Mouse (Mus musculus) liver, postnatal 0 days (tissue): Measurements from ENCODE around the gene Wsb1. TPM values are rescaled to one million over a fixed set of nuclear protein-coding genes. Genes with fewer than 3 reads are reported as not detected.

Source experiments
- ATAC-seq: fragments of 200-750 bp; cut with Nextera tagmentation; 2 replicates; pipeline ENCODE4 v1.8.0; 2017; ENCODE audit warnings: mild to moderate bottlenecking, moderate library complexity
- DNase-seq: peaks from one replicate; pipeline ENCODE4 v3.0.0-alpha.2; 2016
- H3K27ac ChIP-seq: fragments of 300-500 bp; sonication (generic); 2 replicates; pipeline ENCODE4 v1.5.1; 2014; ENCODE audit warnings: antibody characterized with exemption, moderate library complexity, mild to moderate bottlenecking, low read depth
- H3K27me3 ChIP-seq: fragments of 300-500 bp; sonication (generic); 2 replicates; pipeline ENCODE4 v1.6.1; 2014; ENCODE audit warnings: low read length, control low read depth, mixed read lengths; ENCODE audit not compliant: insufficient read depth
- H3K36me3 ChIP-seq: fragments of 300-500 bp; sonication (generic); replicated peaks from 2 replicates; pipeline ENCODE4 v1.6.1; 2014; ENCODE audit warnings: mild to moderate bottlenecking, control low read depth, low read length, moderate library complexity, mixed read lengths; ENCODE audit not compliant: insufficient read depth
- H3K4me1 ChIP-seq: fragments of 300-500 bp; sonication (generic); 2 replicates; pipeline ENCODE4 v1.6.1; 2014; ENCODE audit warnings: antibody characterized with exemption, mild to moderate bottlenecking, control low read depth; ENCODE audit not compliant: insufficient read depth
- H3K4me2 ChIP-seq: fragments of 300-500 bp; sonication (generic); 2 replicates; pipeline ENCODE4 v1.6.1; 2014; ENCODE audit warnings: low read depth, mild to moderate bottlenecking, low read length, moderate library complexity, mixed read lengths
- H3K4me3 ChIP-seq: fragments of 300-500 bp; sonication (generic); 2 replicates; pipeline ENCODE4 v1.5.1; 2014; ENCODE audit warnings: low read depth, low read length
- H3K9ac ChIP-seq: fragments of 300-500 bp; sonication (generic); replicated peaks from 2 replicates; pipeline ENCODE4 v1.6.1; 2014; ENCODE audit warnings: mild to moderate bottlenecking, moderate library complexity
- H3K9me3 ChIP-seq: fragments of 300-500 bp; sonication (generic); 2 replicates; pipeline ENCODE4 v1.6.1; 2016; ENCODE audit warnings: mild to moderate bottlenecking, control low read depth, low read length, mixed read lengths
- CTCF ChIP-seq: sonication (generic); IDR thresholded peaks from 2 replicates; pipeline ENCODE4 v1.5.1; 2016; ENCODE audit warnings: antibody characterized with exemption, low read depth
- EP300 ChIP-seq: IDR thresholded peaks from 2 replicates; pipeline ENCODE4 v1.6.1; 2016; ENCODE audit warnings: antibody characterized with exemption, low read depth, mild to moderate bottlenecking
- WGBS: fragments of 180-500 bp; shearing (Covaris S2); extraction: QIAGEN DNeasy Blood & Tissue Kit; methylation state at CpG from one replicate; pipeline ENCODE4 v1.1.7; 2014; ENCODE audit not compliant: insufficient replicate concordance; 5-methylcytosine and 5-hydroxymethylcytosine counted together
- polyA plus RNA-seq: library from polyadenylated mRNA; unstranded; fragments of >200 nt; fragmentation: Nextera tagmentation; extraction: Ambion mirVana; gene quantifications from 2 replicates; pipeline ENCODE4 v1.2.1, GENCODE M21; 2015

Wsb1 gene
- polyA plus RNA-seq, 1 experiment from 2014 or later = 26.3 TPM

- 74% methylated on average over 7 of the region's 7 CpGs for WGBS
- H3K27ac ChIP-seq = peak overlapping the region; percentile 63
- peaks cover 34% of the 10 kb centered on the region for H3K4me1 ChIP-seq
- DNase-seq (no peak), ATAC-seq (no peak)
- H3K9ac ChIP-seq = 0 out of 2 replicates have a peak overlapping the region, but pooled peaks have one; percentile 3
- no peaks in the 10 kb centered on the region for H3K9me3 ChIP-seq
- H3K27me3 ChIP-seq = no peaks in the 10 kb centered on the region
- no peaks in the 10 kb centered on the region for H3K36me3 ChIP-seq
- no peak overlapping the region for H3K4me3 ChIP-seq
- H3K4me2 ChIP-seq = no peak overlapping the region
- no peak for TF ChIP-seq CTCF
- TF ChIP-seq EP300 = no peak
These were observed 33.9 kb upstream of the Wsb1 start for GRCm38 (mm10) chr11:79288278-79288843.

- 19% methylated on average over 6 of the region's 6 CpGs for WGBS
- H3K36me3 ChIP-seq = no peaks in the 10 kb centered on the region
- H3K4me3 ChIP-seq = no peak overlapping the region
- H3K4me1 ChIP-seq = peaks cover 34% of the 10 kb centered on the region
- no peaks in the 10 kb centered on the region for H3K9me3 ChIP-seq
- peak overlapping the region; percentile 63 for H3K27ac ChIP-seq
- DNase-seq (peak; percentile 36), ATAC-seq (peak; percentile 68)
- H3K9ac ChIP-seq = no peak overlapping the region
- H3K4me2 ChIP-seq = peak overlapping the region; percentile 48
- no peaks in the 10 kb centered on the region for H3K27me3 ChIP-seq
- TF ChIP-seq EP300 (peak; percentile 82), CTCF (no peak)
These were observed 33.0 kb upstream of the Wsb1 start for GRCm38 (mm10) chr11:79287447-79287846.

GRCm38 (mm10) chr11:79286305-79286799 lies 31.9 kb upstream of the Wsb1 start:
- no peak for DNase-seq
- no peaks in the 10 kb centered on the region for H3K36me3 ChIP-seq

GRCm38 (mm10) chr11:79283350-79284030 lies 29.0 kb upstream of the Wsb1 start:
- WGBS = 92% methylated on average over 4 of the region's 4 CpGs
- H3K36me3 ChIP-seq = no peaks in the 10 kb centered on the region
- no peak for DNase-seq

More at GRCm38 (mm10) chr11:79286305-79286799, 31.9 kb upstream of the Wsb1 start:
- TF ChIP-seq EP300 = no peak
- no peak for TF ChIP-seq CTCF
- Histone ChIP-seq H3K4me1 (peaks cover 41% of the 10 kb centered on the region), H3K9me3 (no peaks in the 10 kb centered on the region), H3K9ac (no peak overlapping the region), H3K4me2 (no peak overlapping the region), H3K27me3 (no peaks in the 10 kb centered on the region), H3K4me3 (no peak overlapping the region), H3K27ac (peak overlapping the region; percentile 39)
- 8% methylated on average over 9 of the region's 9 CpGs for WGBS
- ATAC-seq = no peak

GRCm38 (mm10) chr11:79281396-79281795 lies 26.9 kb upstream of the Wsb1 start:
- DNase-seq (peak; percentile 80), ATAC-seq (peak; percentile 85)
- no peak for TF ChIP-seq CTCF
- no peak; the same call in 1 of the 2 replicates for TF ChIP-seq EP300
- Histone ChIP-seq H3K4me1 (peaks cover 25% of the 10 kb centered on the region), H3K4me3 (no peak overlapping the region), H3K27ac (peak overlapping the region; percentile 76), H3K36me3 (no peaks in the 10 kb centered on the region), H3K27me3 (no peaks in the 10 kb centered on the region), H3K9me3 (no peaks in the 10 kb centered on the region), H3K4me2 (no peak overlapping the region), H3K9ac (no peak overlapping the region)
- WGBS = 40% methylated on average over 5 of the region's 5 CpGs

More at GRCm38 (mm10) chr11:79283350-79284030, 29.0 kb upstream of the Wsb1 start:
- Histone ChIP-seq H3K27ac (no peak overlapping the region), H3K27me3 (no peaks in the 10 kb centered on the region), H3K4me3 (no peak overlapping the region), H3K4me2 (no peak overlapping the region), H3K9ac (no peak overlapping the region), H3K9me3 (no peaks in the 10 kb centered on the region), H3K4me1 (peaks cover 42% of the 10 kb centered on the region)
- no peak for ATAC-seq
- TF ChIP-seq EP300 (no peak), CTCF (no peak)

GRCm38 (mm10) chr11:79279732-79280405 lies 25.4 kb upstream of the Wsb1 start:
- no peak for ATAC-seq
- WGBS = 56% methylated on average over 2 of the region's 2 CpGs
- H3K27ac ChIP-seq = peak overlapping the region; percentile 60; the same call in 1 of the 2 replicates

More at GRCm38 (mm10) chr11:79279732-79280405, 25.4 kb upstream of the Wsb1 start:
- TF ChIP-seq EP300 (no peak), CTCF (no peak)
- no peak for DNase-seq
- H3K4me2 ChIP-seq = no peak overlapping the region
- H3K36me3 ChIP-seq = no peaks in the 10 kb centered on the region
- no peaks in the 10 kb centered on the region for H3K9me3 ChIP-seq
- peaks cover 16% of the 10 kb centered on the region; the same call in 1 of the 2 replicates for H3K4me1 ChIP-seq
- no peak overlapping the region for H3K9ac ChIP-seq
- H3K27me3 ChIP-seq = no peaks in the 10 kb centered on the region
- no peak overlapping the region for H3K4me3 ChIP-seq
